Mouse (Mus musculus): Measurements from ENCODE around the gene Ccdc107. TPM values are rescaled to one million over a fixed set of nuclear protein-coding genes. Genes with fewer than 3 reads are reported as not detected.

Gene Ccdc107
- total RNA-seq (2022): 10 to 100 TPM; 19.2 to 34.9 (median 25.5) TPM

DNA sequence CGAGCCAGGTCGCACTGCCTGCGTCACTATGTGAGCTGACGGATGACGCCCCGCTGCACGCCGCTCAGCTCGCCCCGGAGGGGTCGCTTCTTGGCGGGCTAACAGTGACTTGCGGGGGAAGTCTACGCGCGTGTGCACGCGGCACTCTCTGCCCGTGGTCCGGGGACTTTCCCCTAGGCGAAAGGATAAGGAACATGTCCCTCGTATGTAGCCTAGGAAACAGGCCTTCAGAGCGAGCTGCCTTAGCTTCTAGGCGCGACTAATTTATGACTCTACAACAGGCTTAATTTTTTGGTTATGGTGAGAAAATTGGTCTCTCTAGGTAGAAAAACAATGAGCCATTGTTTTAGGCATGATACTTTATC lies at the start of gene Ccdc107:
Ccdc107 (plus strand) TSS at position 80 of the 365 bp plus-strand sequence.
- peak; percentile 85 to 90 for DNase-seq (ENCODE audit: low spot score in 2 of 2)

DNA sequence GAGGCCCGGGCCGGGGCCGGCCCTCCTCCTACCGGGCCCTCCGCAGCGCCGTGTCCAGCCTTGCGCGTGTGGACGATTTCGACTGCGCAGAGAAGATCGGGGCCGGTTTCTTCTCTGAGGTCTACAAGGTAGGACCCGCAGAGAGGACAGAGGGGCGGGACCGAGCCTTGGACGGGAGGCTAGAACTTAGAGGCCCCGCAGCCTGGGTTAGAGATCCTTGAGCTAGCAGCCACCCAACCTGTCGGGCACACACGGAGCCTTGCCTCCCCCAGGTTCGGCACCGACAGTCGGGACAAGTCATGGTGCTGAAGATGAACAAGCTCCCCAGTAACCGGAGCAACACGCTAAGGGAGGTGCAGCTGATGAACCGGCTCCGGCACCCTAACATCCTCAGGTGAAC lies 49.2 kb upstream of the Ccdc107 start:
- DNase-seq (ENCODE audit: low spot score in 2 of 2): no peak

DNA sequence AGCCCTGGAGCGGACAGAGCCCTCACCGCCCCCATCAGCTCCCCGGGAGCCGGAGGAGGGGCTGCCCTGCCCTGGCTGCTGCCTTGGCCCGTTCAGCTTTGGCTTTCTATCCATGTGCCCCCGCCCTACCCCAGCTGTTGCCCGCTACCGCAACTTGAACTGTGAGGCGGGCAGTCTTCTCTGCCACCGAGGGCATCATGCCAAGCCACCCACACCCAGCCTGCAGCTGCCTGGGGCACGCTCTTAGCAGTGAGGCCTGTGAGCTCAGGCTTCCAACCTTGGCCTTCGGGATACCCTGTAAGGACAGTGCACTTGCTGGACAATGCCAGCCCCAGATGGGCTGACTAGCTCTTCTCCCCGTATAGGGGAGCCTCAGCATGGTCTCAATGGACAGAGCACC lies 45.4 kb upstream of the Ccdc107 start:
- DNase-seq (ENCODE audit: low spot score in 2 of 2): peak in 1 of 2 experiments; percentile 64

DNA sequence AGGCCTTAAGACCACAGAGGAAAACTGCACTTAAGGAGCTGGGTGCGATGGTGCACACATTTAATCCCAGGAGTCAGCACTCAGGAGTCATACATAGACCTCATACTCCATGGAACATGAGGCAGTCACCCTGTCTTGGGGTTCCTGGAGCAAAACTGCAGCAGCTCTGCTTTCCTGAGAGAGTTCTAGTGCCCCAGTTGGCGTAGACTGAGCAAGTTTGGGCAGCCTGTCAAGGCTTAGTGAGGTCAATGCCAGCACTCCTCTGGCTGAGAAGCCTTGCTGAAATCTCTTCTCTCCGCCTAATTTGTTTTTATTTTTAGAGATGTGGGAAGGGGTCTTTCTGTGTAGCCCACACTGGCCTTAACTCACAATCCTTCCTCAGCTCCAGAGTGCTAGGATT lies 44.1 kb upstream of the Ccdc107 start:
- DNase-seq (ENCODE audit: low spot score in 2 of 2): no peak

DNA sequence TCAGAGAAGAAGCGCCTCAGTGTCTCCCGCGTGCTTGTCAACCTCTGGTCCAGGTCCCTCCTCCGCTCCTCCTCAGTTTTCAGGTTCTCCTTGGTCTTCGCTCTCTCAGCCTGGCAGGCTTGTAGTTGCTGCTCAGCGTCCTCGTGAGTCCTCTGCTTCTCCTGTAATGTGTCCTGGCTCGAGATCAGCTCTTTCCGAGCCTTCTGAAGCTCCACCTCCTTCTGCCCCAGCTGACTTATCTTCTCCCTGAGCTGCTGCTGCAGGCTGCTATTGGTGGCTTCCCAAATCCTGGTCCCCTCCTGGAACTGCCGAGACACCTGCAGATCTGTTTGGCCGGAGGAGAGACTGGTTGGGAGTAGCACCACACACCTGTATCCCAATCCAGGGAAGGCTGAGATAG lies 40.4 kb upstream of the Ccdc107 start:
- no peak for DNase-seq (ENCODE audit: low spot score in 2 of 2)

DNA sequence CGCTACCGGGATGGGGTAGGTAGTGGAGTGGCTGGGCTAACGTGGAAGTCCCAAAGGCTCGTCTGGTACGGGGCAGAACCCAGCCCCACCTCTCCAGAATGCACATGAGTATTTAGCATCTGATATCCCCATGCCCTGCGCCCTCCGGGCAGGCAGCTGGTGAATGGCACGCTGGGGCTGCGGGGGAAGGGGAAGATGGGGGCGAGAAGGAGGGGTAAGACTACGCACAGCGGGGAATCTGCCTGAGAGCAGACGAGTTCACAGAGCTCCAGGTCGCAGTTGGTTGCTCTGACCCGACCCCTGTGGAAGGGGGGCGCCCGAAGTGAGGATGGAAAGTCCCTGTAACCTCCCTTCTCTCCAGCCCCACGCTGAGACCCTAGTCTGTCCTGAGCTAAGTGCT lies 39.3 kb upstream of the Ccdc107 start:
- no peak for DNase-seq (ENCODE audit: low spot score in 2 of 2)

DNA sequence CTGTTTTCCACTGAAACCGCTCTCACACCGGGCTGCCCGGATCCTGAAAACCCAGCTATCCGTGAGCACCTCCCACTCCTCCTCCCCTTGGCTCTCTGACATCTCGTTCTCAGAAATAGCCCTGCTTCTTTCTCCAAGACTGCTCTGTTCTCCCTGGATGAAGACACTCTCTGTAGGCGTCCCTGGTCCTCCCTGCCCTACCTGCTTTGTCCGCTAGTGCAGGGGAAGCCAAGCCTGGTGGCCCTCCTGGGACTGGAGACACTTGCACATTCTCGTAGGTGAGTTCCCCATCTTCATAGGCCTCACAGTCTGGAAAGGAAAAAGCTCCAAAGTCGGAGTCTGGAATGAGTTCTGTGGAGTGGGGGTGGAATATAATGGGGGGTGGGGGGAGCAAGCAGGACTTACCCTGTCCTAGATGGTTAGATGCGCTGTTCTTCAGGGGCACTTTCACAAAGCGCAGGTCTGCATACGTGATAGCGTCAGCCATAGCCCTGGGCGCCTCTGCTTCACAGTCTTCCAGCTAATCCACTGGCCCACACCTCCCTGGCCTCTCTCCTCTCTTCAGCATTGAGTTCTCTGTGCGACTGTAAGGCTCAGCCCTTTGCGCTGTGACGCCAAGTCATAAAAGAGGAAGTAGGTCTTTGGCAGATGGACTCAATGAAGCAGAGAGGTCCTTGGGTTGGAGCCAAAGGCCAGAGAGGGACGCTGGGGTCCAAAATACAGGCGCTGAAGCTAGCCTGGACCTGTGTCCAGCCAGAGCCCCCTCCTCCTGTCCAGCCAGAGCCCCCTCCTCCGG lies 38.5 kb upstream of the Ccdc107 start, which contains the start of gene Cd72:
Cd72 (minus strand) TSS at position 588 of the 796 bp plus-strand sequence.
- DNase-seq (ENCODE audit: low spot score in 2 of 2): no peak

DNA sequence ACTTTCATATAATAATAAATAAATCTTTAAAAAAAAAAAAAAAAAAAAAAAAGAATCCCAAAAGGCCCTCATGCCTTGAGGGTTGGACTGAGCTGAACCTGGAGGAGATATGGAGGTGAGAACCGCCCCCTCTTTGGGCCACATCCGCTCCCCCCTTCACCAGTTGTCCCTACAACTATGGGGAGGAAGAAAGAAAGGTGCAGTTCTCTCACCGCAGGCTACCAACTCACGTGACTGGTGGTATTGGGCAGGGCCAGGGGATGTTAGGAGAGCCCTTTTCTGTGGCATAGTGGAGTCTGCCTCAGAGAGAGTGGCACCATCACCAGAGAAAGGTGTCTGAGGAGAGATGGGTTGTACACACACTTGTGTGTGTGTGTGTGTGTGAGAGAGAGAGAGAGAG lies 36.2 kb upstream of the Ccdc107 start:
- no peak for DNase-seq (ENCODE audit: low spot score in 2 of 2)

DNA sequence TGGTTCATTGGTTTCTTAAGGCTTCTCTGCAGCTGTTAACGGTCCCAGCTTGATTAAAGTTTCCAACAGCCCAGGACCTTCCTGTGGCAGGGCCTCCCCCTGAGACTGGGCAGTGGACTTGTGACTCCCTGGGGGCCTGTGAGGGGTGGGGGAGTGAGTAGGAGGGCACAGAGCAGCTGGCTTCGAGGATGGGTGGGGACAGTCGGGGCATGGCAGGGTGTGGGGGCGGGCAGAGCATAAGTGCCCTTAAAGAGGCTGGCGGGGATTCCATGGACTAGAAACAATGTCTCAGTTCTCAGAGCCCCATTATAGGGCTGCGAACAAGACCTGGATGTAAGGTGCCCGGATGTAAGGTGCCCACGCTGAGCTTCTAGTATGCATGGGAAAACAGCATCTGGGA lies 35.6 kb upstream of the Ccdc107 start:
- no peak for DNase-seq (ENCODE audit: low spot score in 2 of 2)

DNA sequence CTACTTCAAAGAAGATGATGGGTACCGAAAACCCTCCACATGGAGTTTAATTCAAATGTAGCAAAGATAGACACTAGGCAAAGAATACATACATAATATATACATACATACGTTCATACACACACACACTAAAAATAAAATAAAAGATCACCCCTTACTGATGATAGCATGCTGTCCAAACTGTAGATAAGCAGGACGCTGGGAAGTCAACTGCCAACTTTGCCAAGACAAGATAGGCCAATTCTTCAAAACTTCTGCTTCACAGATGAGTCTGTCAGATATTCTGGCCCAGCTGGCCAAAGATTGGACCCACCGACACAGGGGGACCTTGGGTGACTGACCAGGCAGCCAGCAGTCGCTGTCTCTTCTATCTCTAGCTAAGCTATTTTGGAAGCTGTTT lies 29.6 kb upstream of the Ccdc107 start:
- no peak for DNase-seq (ENCODE audit: low spot score in 2 of 2)

DNA sequence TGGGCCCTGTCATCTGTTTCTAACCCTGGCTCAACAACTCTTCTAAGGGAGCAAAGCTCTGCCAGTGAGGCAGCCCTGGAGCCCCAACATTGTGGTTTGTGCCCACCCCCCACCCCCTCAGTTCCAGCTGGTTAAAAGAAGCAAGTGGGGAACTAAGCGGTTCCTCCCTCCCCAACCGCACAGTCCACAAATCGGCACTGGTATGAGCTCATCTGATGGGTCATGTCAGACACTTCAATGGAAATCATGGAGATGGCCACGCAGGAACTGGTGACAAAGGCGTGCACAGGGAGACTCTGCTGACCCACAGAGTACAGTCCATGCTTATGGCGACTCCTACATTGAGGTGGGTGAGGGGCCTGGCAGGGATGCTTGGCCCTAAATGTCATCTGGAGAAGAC lies 26.8 kb upstream of the Ccdc107 start:
- DNase-seq (ENCODE audit: low spot score in 2 of 2): no peak

DNA sequence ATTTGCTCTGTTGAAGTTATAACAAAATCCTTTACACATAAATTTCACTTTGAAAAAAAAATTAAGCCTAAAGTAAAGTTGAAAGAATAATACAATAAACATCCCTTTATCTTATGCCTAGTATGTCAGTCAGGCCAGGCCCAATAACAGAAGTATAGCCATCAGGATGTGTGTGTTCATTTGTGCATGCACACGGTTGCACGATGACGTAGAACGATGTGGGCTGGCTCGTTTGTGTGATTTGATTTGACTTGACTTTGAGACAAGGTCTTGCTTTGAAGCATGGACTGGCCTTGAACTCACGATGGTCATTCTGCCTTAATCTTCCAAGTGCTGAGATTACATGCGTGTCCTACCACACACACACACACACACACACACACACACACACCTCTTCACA lies 25.8 kb upstream of the Ccdc107 start:
- no peak for DNase-seq (ENCODE audit: low spot score in 2 of 2)

DNA sequence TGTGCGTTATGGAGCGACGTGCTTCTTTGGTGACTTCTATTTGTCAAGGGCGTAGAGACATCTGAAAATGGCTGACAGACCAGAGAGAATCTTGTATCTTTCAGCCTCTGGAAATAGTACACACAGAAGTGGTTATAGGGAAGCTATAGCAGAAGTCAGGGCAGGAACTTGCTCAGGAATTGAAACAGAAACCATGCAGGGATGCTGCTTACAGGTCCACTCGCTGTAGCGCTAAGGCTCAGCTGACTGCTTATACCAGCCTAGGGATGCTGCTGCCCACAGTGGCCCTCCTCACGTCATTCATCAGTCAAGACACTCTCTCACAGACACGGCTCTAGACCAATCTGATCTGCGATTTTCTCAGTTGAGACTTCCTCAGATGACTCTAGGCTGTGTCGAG lies 22.4 kb upstream of the Ccdc107 start:
- DNase-seq (ENCODE audit: low spot score in 2 of 2): no peak

DNA sequence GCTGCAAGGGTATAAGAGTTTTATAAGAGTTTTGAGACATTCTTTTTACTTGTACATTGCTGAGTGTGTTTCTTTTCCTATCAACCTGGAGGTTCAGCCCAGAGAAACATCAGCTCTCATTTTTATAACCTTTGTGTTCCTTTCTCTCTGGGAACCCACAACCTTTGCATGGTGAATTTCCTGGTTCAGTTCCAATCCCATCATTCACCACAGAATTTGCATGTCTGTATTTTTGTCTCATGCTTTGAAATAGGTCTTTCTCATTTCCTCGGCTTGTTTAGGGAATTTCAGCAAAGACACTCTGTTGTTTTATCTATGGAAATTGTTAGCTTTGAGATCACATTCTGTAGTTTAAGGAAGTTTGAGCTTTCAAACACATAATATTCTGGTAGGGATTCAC lies 19.1 kb upstream of the Ccdc107 start:
- no peak for DNase-seq (ENCODE audit: low spot score in 2 of 2)

DNA sequence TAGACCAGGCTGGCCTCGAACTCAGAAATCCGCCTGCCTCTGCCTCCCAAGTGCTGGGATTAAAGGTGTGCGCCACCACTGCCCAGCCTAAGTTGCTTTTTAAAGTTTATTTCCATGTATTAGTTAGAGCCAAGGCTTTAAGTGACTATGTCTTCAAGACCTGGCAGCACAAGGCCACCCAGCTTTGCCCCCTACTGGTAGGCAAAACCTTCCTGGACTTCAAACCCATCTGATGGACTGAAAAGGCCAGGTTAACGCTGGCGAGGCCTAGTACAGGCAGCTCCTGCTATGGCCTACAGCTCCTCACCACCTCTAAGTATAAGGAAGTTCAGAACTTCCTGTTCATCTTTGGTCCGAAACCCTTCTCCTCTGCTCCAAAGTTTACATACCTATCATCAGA lies 16.1 kb upstream of the Ccdc107 start:
- DNase-seq (ENCODE audit: low spot score in 2 of 2): no peak

DNA sequence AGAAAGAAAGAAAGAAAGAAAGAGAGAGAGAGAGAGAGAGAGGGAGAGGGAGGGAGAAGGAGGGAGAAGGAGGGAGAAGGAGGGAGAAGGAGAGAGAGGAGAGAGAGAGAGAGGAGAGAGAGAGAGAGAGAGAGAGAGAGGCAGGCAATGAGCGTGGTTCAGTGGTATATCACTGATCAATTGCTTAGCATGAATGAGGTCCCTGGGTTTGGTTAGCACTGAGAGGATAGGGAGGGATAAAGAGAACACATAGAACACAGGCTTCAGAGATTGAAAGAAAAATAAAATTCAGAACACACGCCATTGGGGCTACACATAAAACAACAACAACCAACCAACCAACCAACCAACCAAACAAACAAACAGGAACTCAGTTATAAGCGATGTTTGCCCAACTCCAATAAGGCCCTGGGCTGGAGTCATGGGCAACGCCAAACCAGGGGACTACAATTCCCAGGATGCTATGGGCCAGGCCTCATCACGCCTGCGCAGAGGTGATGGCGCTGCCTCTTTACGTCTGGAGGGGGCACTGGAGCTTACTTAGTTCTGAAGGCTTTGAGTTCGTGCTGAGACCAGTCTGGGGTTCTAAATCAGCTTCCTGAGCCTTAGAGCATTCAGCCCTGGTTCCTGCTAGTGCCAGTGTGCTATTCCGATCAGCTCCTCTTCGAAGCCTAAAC lies 14.7 kb upstream of the Ccdc107 start:
- DNase-seq (ENCODE audit: low spot score in 2 of 2): peak; percentile 79 to 85

DNA sequence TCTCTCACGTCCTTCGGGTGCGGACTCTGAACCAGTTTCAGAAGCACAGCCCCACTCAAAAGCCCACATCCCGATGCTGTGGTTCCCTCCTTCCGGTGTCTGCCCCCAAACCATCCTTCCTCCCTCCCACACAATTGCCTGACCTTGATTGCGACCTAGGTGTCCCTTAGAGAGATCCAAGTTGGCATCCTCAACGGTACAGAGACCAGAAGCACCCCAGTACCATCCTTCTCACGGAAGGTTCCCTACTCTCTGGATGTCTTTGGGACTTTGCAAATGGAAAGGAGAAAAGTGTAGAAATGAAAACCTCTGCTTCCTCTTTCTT lies 14.2 kb upstream of the Ccdc107 start:
- no peak for DNase-seq (ENCODE audit: low spot score in 2 of 2)

DNA sequence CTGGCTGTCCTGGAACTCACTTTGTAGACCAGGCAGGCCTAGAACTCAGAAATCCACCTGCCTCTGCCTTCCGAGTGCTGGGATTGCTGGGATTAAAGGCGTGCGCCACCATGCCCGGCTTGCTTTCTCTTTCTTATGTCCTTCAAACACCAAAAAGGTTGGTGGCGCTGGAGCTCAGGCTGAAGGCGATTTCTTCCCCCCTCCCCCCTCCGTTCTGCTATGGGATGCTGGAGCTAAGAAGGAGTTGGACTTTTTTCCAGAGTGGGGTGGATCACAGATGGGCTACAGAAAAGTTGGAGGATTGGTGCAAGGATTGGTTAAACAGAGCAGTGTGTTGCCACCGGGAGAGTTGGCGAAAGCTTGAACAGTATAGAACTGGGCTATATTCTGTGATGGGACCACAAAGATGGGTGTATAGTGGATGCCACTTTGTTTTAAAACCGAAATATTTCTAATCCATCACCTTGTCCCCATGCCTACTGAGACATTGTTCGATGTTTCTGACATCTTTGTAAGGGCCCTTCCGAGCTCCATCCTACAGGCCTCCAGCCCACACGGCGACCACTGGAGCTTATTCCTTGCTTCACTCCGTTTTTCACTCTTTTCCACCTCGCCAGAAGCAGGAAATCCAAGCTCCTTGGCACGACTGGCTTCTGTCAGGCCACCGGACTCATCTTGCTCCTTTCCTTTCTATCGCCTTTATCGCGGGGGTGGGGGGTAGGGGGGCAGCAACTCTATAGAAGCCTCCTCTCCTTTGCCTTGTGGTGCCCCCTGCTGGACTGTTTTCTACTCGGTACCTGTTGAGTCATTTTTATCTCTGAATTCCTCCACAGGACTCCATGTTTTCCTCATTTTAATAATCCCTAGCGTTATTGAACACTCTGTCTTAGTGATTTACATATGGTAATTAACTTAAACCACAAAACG lies 13.5 kb upstream of the Ccdc107 start:
- peak in 1 of 2 experiments; percentile 50 for DNase-seq (ENCODE audit: low spot score in 2 of 2)

DNA sequence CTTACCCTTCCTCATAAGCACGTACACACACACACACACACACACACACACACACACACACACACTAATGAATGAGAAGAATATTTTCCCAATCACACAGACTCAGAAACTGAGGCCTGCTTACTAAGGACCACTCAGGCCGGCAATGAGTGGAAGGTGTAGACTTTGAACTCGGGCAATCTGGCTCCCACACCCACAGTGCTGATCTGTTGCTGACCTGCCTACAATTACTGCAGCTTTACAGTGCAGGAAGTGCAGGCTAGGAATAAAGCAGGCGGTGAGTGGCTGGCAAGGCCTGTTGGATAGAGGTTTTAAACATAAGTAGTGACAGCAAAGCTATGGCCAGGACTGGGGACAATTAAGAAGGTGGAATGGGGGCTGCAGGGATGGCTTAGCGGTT lies 11.7 kb upstream of the Ccdc107 start:
- no peak for DNase-seq (ENCODE audit: low spot score in 2 of 2)

DNA sequence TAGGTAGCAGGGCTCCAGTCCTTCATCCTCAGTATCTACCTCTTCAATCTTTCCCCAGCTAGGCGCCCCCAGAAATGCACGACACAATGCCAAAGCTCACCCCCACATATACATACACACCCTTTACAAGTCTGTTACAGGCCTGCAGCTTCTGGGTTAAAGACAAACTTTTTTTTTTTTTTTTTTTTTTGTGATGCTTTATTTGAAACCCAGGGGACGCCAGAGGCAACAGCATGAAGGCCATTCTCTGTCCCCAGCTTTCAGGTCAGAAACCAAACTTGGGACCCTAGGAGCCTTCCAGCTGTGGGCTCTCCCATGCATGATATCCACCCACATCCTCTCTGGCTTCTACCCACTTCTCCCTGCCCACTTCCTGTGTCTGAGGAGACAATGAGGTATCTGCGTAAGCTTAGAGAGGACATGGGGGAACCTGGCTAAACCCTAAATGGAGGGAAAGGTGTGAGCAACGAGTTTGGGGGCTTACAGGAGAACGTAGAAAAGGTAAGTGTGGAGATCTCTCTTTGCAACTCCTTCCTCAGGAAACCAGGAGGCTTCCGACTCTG lies 10.7 kb upstream of the Ccdc107 start:
- DNase-seq (ENCODE audit: low spot score in 2 of 2): no peak

DNA sequence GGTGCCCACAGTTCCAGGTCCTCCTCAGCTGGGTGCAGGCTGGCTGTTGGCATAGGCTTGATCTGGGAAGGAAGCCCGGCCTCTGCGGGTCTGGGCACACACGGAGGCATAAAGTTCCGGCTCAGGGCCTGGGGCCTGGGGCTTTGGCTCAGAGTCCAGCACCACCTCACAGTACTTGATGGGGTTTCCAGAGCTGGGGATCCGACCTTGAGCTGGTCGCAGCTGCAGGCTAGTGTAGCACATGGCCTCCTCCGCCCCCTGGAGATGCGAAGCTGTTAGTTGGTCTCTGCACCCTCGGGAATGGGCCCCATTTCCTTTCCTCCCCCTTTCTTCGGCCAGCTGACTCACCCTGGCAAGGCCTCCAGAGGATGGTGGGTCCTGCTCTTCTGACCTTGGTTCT lies 10.1 kb upstream of the Ccdc107 start:
- DNase-seq (ENCODE audit: low spot score in 2 of 2): peak in 1 of 2 experiments; percentile 32
